Mouse (Mus musculus) E14TG2a.4 (cell line): ENCODE measurements around the gene Pex16.

Source experiments
- CTCF ChIP-seq: conservative IDR thresholded peaks from 2 replicates; pipeline ENCODE4 v1.5.1; 2014; ENCODE audit warnings: low read length
- NANOG ChIP-seq: IDR thresholded peaks from 2 replicates; pipeline ENCODE4 v1.6.1; 2014; ENCODE audit warnings: borderline replicate concordance, low read length, mixed read lengths

GRCm38 (mm10) chr2:92364086-92364485, 10.4 kb upstream of the Pex16 start:
- no peak for TF ChIP-seq CTCF
- TF ChIP-seq NANOG, result no peak
